Mouse (Mus musculus): ENCODE measurements at regions not wholly inside any gene's neighbourhood (a gene's known extent, or its start where the extent isn't known, plus 50 kb on each side); places are given as distances from the start of the nearest gene placed in this dataset.

DNA sequence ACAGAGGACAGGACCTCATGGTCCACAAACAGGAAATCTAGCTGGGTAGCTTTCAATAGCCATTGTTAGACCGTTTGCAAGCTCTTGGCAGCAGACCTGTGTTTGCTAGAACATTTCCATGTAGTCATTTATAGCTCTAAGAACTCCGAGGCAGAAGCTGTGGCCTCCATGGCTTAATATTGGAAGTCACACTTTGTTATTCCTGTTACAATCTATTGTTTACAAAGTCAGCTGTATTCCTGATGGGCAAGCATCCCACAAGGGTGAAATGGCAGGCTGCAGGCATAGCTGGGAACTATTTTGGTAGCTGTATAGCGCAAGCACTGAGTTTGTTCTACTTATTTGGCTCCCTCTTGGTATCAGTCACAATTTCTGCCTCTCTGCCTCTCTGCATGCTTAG is 71.8 kb upstream of the Gnpda2 start:
- DNase-seq: no peak
- Histone ChIP-seq H3K27ac (ENCODE audit: insufficient read depth, low read length) (no peak overlapping the region), H3K4me1 (ENCODE audit: control insufficient read depth, insufficient read depth, low read length) (no peaks in the 10 kb centered on the region), H3K4me3 (replicated peaks; ENCODE audit: insufficient read depth, low read depth, low read length) (no peak overlapping the region), H3K27me3 (ENCODE audit: control insufficient read depth, insufficient read depth, low read length) (no peaks in the 10 kb centered on the region)
- WGBS: 29% methylated on average over 3 of the region's 3 CpGs
- TF ChIP-seq CTCF (IDR thresholded peaks at IDR 0.05; ENCODE audit: borderline replicate concordance, insufficient read depth, low read depth, low read length) (no peak), POLR2A (IDR thresholded peaks at IDR 0.05; ENCODE audit: borderline replicate concordance, insufficient read depth, low read length) (no peak)

All from cerebellum, adult 2 months (tissue).